In the genomic region with DNA sequence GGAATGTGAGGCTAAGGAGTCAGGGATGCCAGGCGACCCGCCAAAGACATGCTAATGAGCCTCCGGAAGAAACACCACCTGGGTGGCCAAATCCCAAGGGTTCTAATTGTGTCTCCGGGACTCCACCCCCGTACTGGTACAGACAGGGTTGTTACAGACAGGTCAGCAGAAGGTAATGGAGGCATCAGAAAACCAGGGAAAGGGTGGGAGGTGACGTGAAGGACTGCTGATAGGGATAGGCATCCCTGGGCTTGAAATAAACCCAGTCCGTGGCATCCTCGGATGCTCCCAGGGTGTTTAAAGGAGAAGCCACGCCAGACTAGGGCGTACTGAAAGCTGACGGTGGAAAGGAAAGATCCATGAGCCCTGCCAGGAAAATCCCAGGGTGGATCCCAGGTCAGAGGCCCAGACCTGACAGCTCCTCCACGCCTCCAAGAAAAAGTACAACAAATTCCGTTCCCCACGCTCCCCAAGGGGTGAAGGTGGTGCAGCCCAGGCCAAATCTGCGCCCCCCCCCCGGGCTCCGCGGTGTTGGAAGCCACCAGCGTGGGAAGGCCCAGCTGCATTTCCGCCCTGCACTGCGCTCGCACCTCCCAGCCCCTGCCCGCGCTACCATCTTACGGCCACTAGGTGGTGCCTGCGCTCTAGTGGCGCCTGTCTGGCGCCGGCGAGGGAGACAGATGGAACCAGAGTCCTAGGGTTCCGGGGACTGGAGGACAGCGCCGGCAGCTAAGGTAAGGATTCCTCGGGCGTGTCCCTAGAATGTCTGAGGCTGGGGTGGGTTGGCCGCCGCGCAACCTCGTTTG, we compare ENCODE assay signal across 7 mouse cellular contexts. TPM values are rescaled to one million over a fixed set of nuclear protein-coding genes. Genes with fewer than 3 reads are reported as not detected.
A peak's percentile ranks its signal among the peaks of the same experiment; 100 is the strongest.
DNase-seq lines count a peak whose midpoint lies in the region; ATAC-seq and TF ChIP-seq lines count a peak whose summit lies in the region.

A gene (plus strand): TSS at position 172 of the 806 bp plus-strand sequence.

- peak within 1 kb of the TSS; percentile 57 for H3K4me3 ChIP-seq in intestine, postnatal 0 days (ENCODE audit: low read depth, low read length)
- peak within 1 kb of the TSS; percentile 48 for H3K4me3 ChIP-seq in midbrain, embryonic 12.5 days
- peak within 1 kb of the TSS; percentile 71 for H3K4me3 ChIP-seq in small intestine, adult 2 months (ENCODE audit: low read depth, low read length)

- TF ChIP-seq CTCF in intestine, postnatal 0 days (IDR thresholded peaks at IDR 0.05; ENCODE audit: low read depth), result peak; percentile 100
- peak; percentile 96 for TF ChIP-seq CTCF in small intestine, adult 2 months (IDR thresholded peaks at IDR 0.05; ENCODE audit: extremely low read depth, insufficient read length, insufficient replicate concordance, low read depth, low read length)

- DNase-seq in adrenal gland, adult 8-10 months, result peak; percentile 91
- peak; percentile 95 for DNase-seq in embryo, embryonic 9.5 days (ENCODE audit: extremely low spot score)
- DNase-seq in gonadal fat pad, adult 2 months (ENCODE audit: low read depth), result no peak
- peak; percentile 95 for DNase-seq in left cerebral cortex, postnatal 4 days

- H3K9ac ChIP-seq in intestine, postnatal 0 days (ENCODE audit: low read depth, low read length), result peak within 1 kb of the TSS; percentile 59
- peak within 1 kb of the TSS; percentile 60 for H3K9ac ChIP-seq in midbrain, embryonic 12.5 days (replicated peaks)

- no peaks in the 10 kb centered on the region for H3K36me3 ChIP-seq in intestine, postnatal 0 days (ENCODE audit: control insufficient read depth, insufficient read depth)
- no peaks in the 10 kb centered on the region for H3K36me3 ChIP-seq in midbrain, embryonic 12.5 days
- H3K36me3 ChIP-seq in small intestine, adult 2 months (ENCODE audit: control insufficient read depth, insufficient read depth, low read length), result no peaks in the 10 kb centered on the region

- 3% methylated on average over 39 of the region's 39 CpGs for WGBS in intestine, postnatal 0 days
- WGBS in midbrain, embryonic 12.5 days, result under 1% methylated on average over 39 of the region's 39 CpGs
- WGBS in small intestine, adult 2 months, result 5% methylated on average over 38 of the region's 39 CpGs

- no peaks in the 10 kb centered on the region for H3K27me3 ChIP-seq in intestine, postnatal 0 days (replicated peaks; ENCODE audit: control insufficient read depth, insufficient read depth, low read length)
- no peaks in the 10 kb centered on the region for H3K27me3 ChIP-seq in midbrain, embryonic 12.5 days
- H3K27me3 ChIP-seq in small intestine, adult 2 months (ENCODE audit: control insufficient read depth, insufficient read depth, low read length), result no peaks in the 10 kb centered on the region

- 0 out of 2 replicates have a peak, but pooled peaks cover 4% of the 10 kb centered on the region for H3K4me1 ChIP-seq in intestine, postnatal 0 days (replicated peaks; ENCODE audit: control insufficient read depth, insufficient read depth, low read length)
- peaks cover 17% of the 10 kb centered on the region for H3K4me1 ChIP-seq in midbrain, embryonic 12.5 days
- H3K4me1 ChIP-seq in small intestine, adult 2 months (ENCODE audit: control insufficient read depth, insufficient read depth, insufficient read length, low read length), result peaks cover 31% of the 10 kb centered on the region

- H3K4me2 ChIP-seq in intestine, postnatal 0 days (replicated peaks; ENCODE audit: low read depth), result peak within 1 kb of the TSS; percentile 80
- H3K4me2 ChIP-seq in midbrain, embryonic 12.5 days (replicated peaks), result peak within 1 kb of the TSS; percentile 70

- intact Hi-C loops in left cerebral cortex, postnatal 4 days (cut with DNase I), result loop anchor here (2.0 to 10.0 kb wide), 3 partner anchors 79 to 186 kb away; no protein-coding TSS in a partner anchor

- peak; percentile 79 for ATAC-seq in intestine, postnatal 0 days
- ATAC-seq in midbrain, embryonic 12.5 days (ENCODE audit: low FRiP score, low read depth), result peak; percentile 92

- H3K9me3 ChIP-seq in intestine, postnatal 0 days (ENCODE audit: control insufficient read depth), result no peaks in the 10 kb centered on the region
- no peaks in the 10 kb centered on the region for H3K9me3 ChIP-seq in midbrain, embryonic 12.5 days

- TF ChIP-seq POLR2A in small intestine, adult 2 months (IDR thresholded peaks at IDR 0.05; ENCODE audit: low read depth, low read length), result peak; percentile 38; the same call in 1 of the 2 replicates

- H3K27ac ChIP-seq in intestine, postnatal 0 days (ENCODE audit: low read depth, low read length), result peak within 1 kb of the TSS; percentile 58
- H3K27ac ChIP-seq in midbrain, embryonic 12.5 days (replicated peaks), result peak within 1 kb of the TSS; percentile 39; the same call in 1 of the 2 replicates
- H3K27ac ChIP-seq in small intestine, adult 2 months (ENCODE audit: insufficient read depth, low read depth, low read length), result peak within 1 kb of the TSS; percentile 81

RNA-seq across cellular contexts. Expression of the gene that starts here (rescaled TPM):
- total RNA-seq in adrenal gland, adult 8-10 months (2022), result 100 to 1,000 TPM in 2 of 4 experiments, 10 to 100 TPM in 2; 62.9 to 122 (median 86.9) TPM
- 2,387 and 2,859 TPM in 2 replicates for polyA plus RNA-seq in gonadal fat pad, adult 2 months (2012; rRNA removed)
- 234 and 236 TPM in 2 replicates for polyA plus RNA-seq in intestine, postnatal 0 days (2015; fragmentation: Nextera tagmentation; extraction: Ambion mirVana)
- total RNA-seq in left cerebral cortex, postnatal 4 days (2021), result 10 to 100 TPM; 83.3 to 85.0 TPM
- 52.1 and 58.9 TPM in 2 replicates for polyA plus RNA-seq in midbrain, embryonic 12.5 days (2016; fragmentation: Nextera tagmentation; extraction: Ambion mirVana)
- 200 and 339 TPM in 2 replicates for polyA plus RNA-seq in small intestine, adult 2 months (2012; rRNA removed)
